Mouse (Mus musculus) lung, embryonic 16.5 days (tissue): ENCODE results near the gene Gm20503. TPM values are rescaled to one million over a fixed set of nuclear protein-coding genes. Genes with fewer than 3 reads are reported as not detected.
A peak's percentile ranks its signal among the peaks of the same experiment; 100 is the strongest.

Experiments used
- ATAC-seq: fragments of 200-750 bp; cut with Nextera tagmentation; 2 replicates; pipeline ENCODE4 v1.8.0; 2017; ENCODE audit warnings: low read depth, mild to moderate bottlenecking, moderate library complexity
- H3K27ac ChIP-seq: fragments of 300-500 bp; sonication (generic); 2 replicates; pipeline ENCODE4 v1.5.1; 2014; ENCODE audit warnings: mild to moderate bottlenecking, control low read depth, low read length
- H3K27me3 ChIP-seq: fragments of 300-500 bp; sonication (generic); 2 replicates; pipeline ENCODE4 v1.6.1; 2014; ENCODE audit warnings: low read depth, low read length, mixed read lengths; ENCODE audit not compliant: control insufficient read depth, insufficient read depth
- H3K36me3 ChIP-seq: fragments of 300-500 bp; sonication (generic); 2 replicates; pipeline ENCODE4 v1.6.1; 2014; ENCODE audit warnings: low read length; ENCODE audit not compliant: control insufficient read depth, insufficient read depth
- H3K4me1 ChIP-seq: fragments of 300-500 bp; sonication (generic); replicated peaks from 2 replicates; pipeline ENCODE4 v1.6.1; 2014; ENCODE audit warnings: low read length, mixed read lengths; ENCODE audit not compliant: control insufficient read depth, insufficient read depth
- H3K4me2 ChIP-seq: fragments of 300-500 bp; sonication (generic); 2 replicates; pipeline ENCODE4 v1.6.1; 2014; ENCODE audit warnings: low read depth, low read length, control low read depth
- H3K4me3 ChIP-seq: fragments of 300-500 bp; sonication (generic); 2 replicates; pipeline ENCODE4 v1.5.1; 2014; ENCODE audit warnings: mild to moderate bottlenecking, low read length, control low read depth
- H3K9ac ChIP-seq: fragments of 300-500 bp; sonication (generic); 2 replicates; pipeline ENCODE4 v1.6.1; 2014; ENCODE audit warnings: low read length, control low read depth
- H3K9me3 ChIP-seq: fragments of 300-500 bp; sonication (generic); 2 replicates; pipeline ENCODE4 v1.6.1; 2016; ENCODE audit warnings: low read length; ENCODE audit not compliant: control insufficient read depth
- WGBS: fragments of 180-500 bp; shearing (Covaris S2); extraction: QIAGEN DNeasy Blood & Tissue Kit; methylation state at CpG from one replicate; pipeline ENCODE4 v1.1.7; 2014; 5-methylcytosine and 5-hydroxymethylcytosine counted together
- polyA plus RNA-seq: library from polyadenylated mRNA; unstranded; fragments of >200 nt; fragmentation: Nextera tagmentation; extraction: Ambion mirVana; gene quantifications from 2 replicates; pipeline ENCODE4 v1.2.1, GENCODE M21; 2015

The Gm20503 gene
- polyA plus RNA-seq, 1 experiment from 2014 or later, result 9.3 TPM

GRCm38 (mm10) chr4:59047222-59047621 is 44.2 kb downstream of the Gm20503 start:
- H3K4me1 ChIP-seq, result no peaks in the 10 kb centered on the region
- WGBS, result 41% methylated on average over 3 of the region's 3 CpGs
- no peaks in the 10 kb centered on the region; the same call in 1 of the 2 replicates for H3K9me3 ChIP-seq
- no peaks in the 10 kb centered on the region for H3K36me3 ChIP-seq
- no peak for ATAC-seq
- H3K4me2 ChIP-seq, result no peak overlapping the region
- H3K27me3 ChIP-seq, result no peaks in the 10 kb centered on the region
- no peak overlapping the region for H3K4me3 ChIP-seq
- H3K9ac ChIP-seq, result no peak overlapping the region
- no peak overlapping the region for H3K27ac ChIP-seq

GRCm38 (mm10) chr4:59051081-59051480 is 48.1 kb downstream of the Gm20503 start:
- no peak for ATAC-seq
- H3K4me1 ChIP-seq, result no peaks in the 10 kb centered on the region
- H3K9ac ChIP-seq, result no peak overlapping the region
- H3K4me3 ChIP-seq, result no peak overlapping the region
- no peak overlapping the region for H3K27ac ChIP-seq
- no peaks in the 10 kb centered on the region for H3K36me3 ChIP-seq
- H3K9me3 ChIP-seq, result no peaks in the 10 kb centered on the region; the same call in 1 of the 2 replicates
- WGBS, result 94% methylated on average over 1 of the region's 1 CpGs
- no peak overlapping the region for H3K4me2 ChIP-seq
- H3K27me3 ChIP-seq, result no peaks in the 10 kb centered on the region

- Histone ChIP-seq H3K4me1 (no peaks in the 10 kb centered on the region), H3K27me3 (no peaks in the 10 kb centered on the region), H3K36me3 (no peaks in the 10 kb centered on the region), H3K27ac (no peak overlapping the region), H3K9ac (no peak overlapping the region), H3K4me2 (no peak overlapping the region), H3K4me3 (no peak overlapping the region), H3K9me3 (no peaks in the 10 kb centered on the region)
- 78% methylated on average over 3 of the region's 3 CpGs for WGBS
- no peak for ATAC-seq
Measured at GRCm38 (mm10) chr4:59057929-59058328, 54.9 kb downstream of the Gm20503 start.

GRCm38 (mm10) chr4:59062526-59062925 is 59.5 kb downstream of the Gm20503 start:
- 72% methylated on average over 12 of the region's 12 CpGs for WGBS
- H3K27me3 ChIP-seq, result no peaks in the 10 kb centered on the region

GRCm38 (mm10) chr4:59069276-59069675 is 66.3 kb downstream of the Gm20503 start:
- no peak for ATAC-seq
- Histone ChIP-seq H3K36me3 (no peaks in the 10 kb centered on the region), H3K4me1 (no peaks in the 10 kb centered on the region), H3K4me2 (no peak overlapping the region), H3K4me3 (no peak overlapping the region), H3K9me3 (no peaks in the 10 kb centered on the region), H3K9ac (no peak overlapping the region), H3K27me3 (no peaks in the 10 kb centered on the region), H3K27ac (no peak overlapping the region)
- WGBS, result 29% methylated on average over 3 of the region's 3 CpGs

More at GRCm38 (mm10) chr4:59062526-59062925, 59.5 kb downstream of the Gm20503 start:
- H3K4me1 ChIP-seq, result no peaks in the 10 kb centered on the region
- no peak overlapping the region for H3K4me2 ChIP-seq
- H3K9ac ChIP-seq, result no peak overlapping the region
- no peak overlapping the region for H3K4me3 ChIP-seq
- H3K9me3 ChIP-seq, result no peaks in the 10 kb centered on the region
- H3K36me3 ChIP-seq, result no peaks in the 10 kb centered on the region
- ATAC-seq, result no peak
- H3K27ac ChIP-seq, result no peak overlapping the region

GRCm38 (mm10) chr4:59083430-59083829 is 80.4 kb downstream of the Gm20503 start:
- no peak for ATAC-seq
- no peaks in the 10 kb centered on the region for H3K27me3 ChIP-seq
- no peak overlapping the region for H3K9ac ChIP-seq
- no peak overlapping the region for H3K4me2 ChIP-seq
- H3K27ac ChIP-seq, result no peak overlapping the region
- 74% methylated on average over 2 of the region's 2 CpGs for WGBS
- H3K9me3 ChIP-seq, result no peaks in the 10 kb centered on the region
- no peaks in the 10 kb centered on the region for H3K4me1 ChIP-seq
- H3K4me3 ChIP-seq, result no peak overlapping the region
- H3K36me3 ChIP-seq, result no peaks in the 10 kb centered on the region

GRCm38 (mm10) chr4:59089391-59089790 is 86.4 kb downstream of the Gm20503 start:
- no peak for ATAC-seq

More at GRCm38 (mm10) chr4:59089391-59089790, 86.4 kb downstream of the Gm20503 start:
- 19% methylated on average over 1 of the region's 1 CpGs for WGBS
- Histone ChIP-seq H3K36me3 (no peaks in the 10 kb centered on the region), H3K27ac (0 out of 2 replicates have a peak overlapping the region, but pooled peaks have one; percentile 6), H3K4me2 (no peak overlapping the region), H3K4me3 (no peak overlapping the region), H3K27me3 (no peaks in the 10 kb centered on the region), H3K4me1 (no peaks in the 10 kb centered on the region; the same call in 1 of the 2 replicates), H3K9ac (no peak overlapping the region), H3K9me3 (no peaks in the 10 kb centered on the region)

Other genes starting within 250 kb of the Gm20503 start
- gene Olfr267, start 215.5 kb upstream of the Gm20503 start, polyA plus RNA-seq, result not detected in 2 replicates
- gene Ecpas, start 90.5 kb upstream of the Gm20503 start, polyA plus RNA-seq, result 24.9 and 26.1 TPM in 2 replicates
- gene Zkscan16, start 59.6 kb upstream of the Gm20503 start, polyA plus RNA-seq, result 0.16 and 0.30 TPM in 2 replicates
- 43.5 and 46.9 TPM in 2 replicates for gene Ptgr1, start 16.1 kb upstream of the Gm20503 start, polyA plus RNA-seq
- 7.5 and 14.4 TPM in 2 replicates for gene Dnajc25, start 8.1 kb upstream of the Gm20503 start, polyA plus RNA-seq
- 114 and 119 TPM in 2 replicates for gene Gng10, start 31.9 kb downstream of the Gm20503 start, polyA plus RNA-seq
- gene AI481877, start 135.8 kb downstream of the Gm20503 start, polyA plus RNA-seq, result not detected in 2 replicates
- 9.7 and 10.5 TPM in 2 replicates for gene Ugcg, start 186.0 kb downstream of the Gm20503 start, polyA plus RNA-seq